ENCODE assay signal across 10 mouse cellular contexts in the genomic region with DNA sequence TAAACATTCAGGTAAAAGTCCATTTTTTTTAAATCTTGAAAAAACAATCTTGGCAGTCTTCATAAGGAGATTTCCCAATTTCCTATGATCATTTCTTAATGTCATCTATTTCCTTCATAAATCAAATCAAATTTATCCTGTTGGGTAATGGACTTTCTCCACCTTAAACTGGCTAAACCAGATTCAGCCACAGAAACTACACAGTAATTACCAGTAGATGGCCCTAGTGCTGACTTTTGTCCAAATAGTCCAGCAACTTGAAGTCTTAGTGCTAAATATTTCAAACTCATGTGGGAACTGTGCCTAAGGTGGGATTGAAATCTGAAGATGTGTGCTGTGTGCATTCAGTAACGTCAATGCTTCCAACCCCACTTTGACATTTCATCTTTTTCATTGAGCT. TPM values are rescaled to one million over a fixed set of nuclear protein-coding genes. Genes with fewer than 3 reads are reported as not detected.
A peak's percentile ranks its signal among the peaks of the same experiment; 100 is the strongest.
DNase-seq lines count a peak whose midpoint lies in the region; ATAC-seq lines count a peak whose summit lies in the region.
"Had no signal": no experiment of that assay in that cellular context is flagged by ENCODE, and none has a peak within 500 bp of the region (broad histone marks: within the 10 kb centered on the region; RNA-seq: fewer than 3 reads in every experiment).

No protein-coding gene starts in this region.

- H3K9me3 ChIP-seq in midbrain, embryonic 11.5 days (ENCODE audit: control insufficient read depth, low read length) = no peaks in the 10 kb centered on the region
- H3K9me3 ChIP-seq in midbrain, embryonic 16.5 days (replicated peaks; ENCODE audit: control insufficient read depth, low read length, poor library complexity, severe bottlenecking) = no peaks in the 10 kb centered on the region
- H3K9me3 ChIP-seq in forebrain, embryonic 15.5 days = no peaks in the 10 kb centered on the region
- H3K9me3 ChIP-seq: limb, embryonic 13.5 days had no signal

- H3K36me3 ChIP-seq in midbrain, embryonic 11.5 days (ENCODE audit: control insufficient read depth, insufficient read depth, low read length) = no peaks in the 10 kb centered on the region
- no peaks in the 10 kb centered on the region; the same call in 1 of the 2 replicates for H3K36me3 ChIP-seq in midbrain, embryonic 16.5 days (ENCODE audit: control insufficient read depth, insufficient read depth, low read length)
- no peaks in the 10 kb centered on the region for H3K36me3 ChIP-seq in forebrain, embryonic 15.5 days
- H3K36me3 ChIP-seq: limb, embryonic 13.5 days had no signal

- no peak overlapping the region for H3K4me2 ChIP-seq in midbrain, embryonic 11.5 days
- H3K4me2 ChIP-seq in midbrain, embryonic 16.5 days (ENCODE audit: low read length) = no peak overlapping the region
- no peak overlapping the region for H3K4me2 ChIP-seq in forebrain, embryonic 15.5 days (replicated peaks)
- H3K4me2 ChIP-seq: limb, embryonic 13.5 days had no signal

- H3K4me1 ChIP-seq in midbrain, embryonic 11.5 days (ENCODE audit: control insufficient read depth, insufficient read depth, low read length) = no peaks in the 10 kb centered on the region
- no peaks in the 10 kb centered on the region for H3K4me1 ChIP-seq in midbrain, embryonic 16.5 days (ENCODE audit: control insufficient read depth, insufficient read depth, low read length)
- H3K4me1 ChIP-seq in forebrain, embryonic 15.5 days = no peaks in the 10 kb centered on the region

- 48% methylated on average over 1 of the region's 1 CpGs for WGBS in midbrain, embryonic 11.5 days
- 38% methylated on average over 1 of the region's 1 CpGs for WGBS in midbrain, embryonic 16.5 days
- WGBS in forebrain, embryonic 15.5 days = 52% methylated on average over 1 of the region's 1 CpGs

- H3K9ac ChIP-seq in midbrain, embryonic 11.5 days (ENCODE audit: low read length) = no peak overlapping the region
- no peak overlapping the region for H3K9ac ChIP-seq in midbrain, embryonic 16.5 days (ENCODE audit: low read depth, low read length)
- H3K9ac ChIP-seq in forebrain, embryonic 15.5 days (replicated peaks) = no peak overlapping the region
- H3K9ac ChIP-seq: limb, embryonic 13.5 days had no signal

- H3K4me3 ChIP-seq in midbrain, embryonic 11.5 days (ENCODE audit: low read depth, low read length) = no peak overlapping the region
- H3K4me3 ChIP-seq in midbrain, embryonic 16.5 days (ENCODE audit: low read depth, low read length) = no peak overlapping the region
- no peak overlapping the region for H3K4me3 ChIP-seq in forebrain, embryonic 15.5 days
- H3K4me3 ChIP-seq: limb, embryonic 13.5 days had no signal

- H3K27ac ChIP-seq in midbrain, embryonic 11.5 days (ENCODE audit: low read depth, low read length) = no peak overlapping the region
- H3K27ac ChIP-seq in midbrain, embryonic 16.5 days (ENCODE audit: low read length) = no peak overlapping the region
- H3K27ac ChIP-seq in forebrain, embryonic 15.5 days (replicated peaks) = no peak overlapping the region
- H3K27ac ChIP-seq: limb, embryonic 13.5 days had no signal

- H3K27me3 ChIP-seq in midbrain, embryonic 11.5 days (ENCODE audit: control insufficient read depth, insufficient read depth, low read length) = no peaks in the 10 kb centered on the region
- no peaks in the 10 kb centered on the region for H3K27me3 ChIP-seq in midbrain, embryonic 16.5 days (ENCODE audit: control insufficient read depth, insufficient read depth, low read depth, low read length)
- no peaks in the 10 kb centered on the region for H3K27me3 ChIP-seq in forebrain, embryonic 15.5 days
- H3K27me3 ChIP-seq: limb, embryonic 13.5 days had no signal

- ATAC-seq in frontal cortex, adult (ENCODE audit: low TSS enrichment) = peak; percentile 86
- no peak for ATAC-seq in midbrain, embryonic 11.5 days (ENCODE audit: low FRiP score)
- ATAC-seq in midbrain, embryonic 16.5 days = no peak
- no peak for ATAC-seq in forebrain, embryonic 15.5 days (replicated peaks)

- no peak for DNase-seq in frontal cortex, postnatal 36 days (ENCODE audit: low spot score in 2 of 2)
- DNase-seq in midbrain, embryonic 11.5 days (ENCODE audit: low spot score, missing footprints) = peak; percentile 72
- peak; percentile 45 for DNase-seq in embryo, embryonic 11 days
- peak; percentile 34 for DNase-seq in retina, postnatal 1 day
- DNase-seq in thymus, postnatal 36 days = no peak
- DNase-seq: gastrocnemius, postnatal 25 days had no signal

RNA-seq across cellular contexts. Expression of gene Nabp1, which starts 11.8 kb away (rescaled TPM):
- 8.1 and 9.0 TPM in 2 replicates for polyA plus RNA-seq in midbrain, embryonic 11.5 days (2014; fragmentation: Nextera tagmentation; extraction: Ambion mirVana)
- polyA plus RNA-seq in midbrain, embryonic 16.5 days (2015; fragmentation: Nextera tagmentation; extraction: Ambion mirVana) = 9.6 and 10.9 TPM in 2 replicates
- 9.3 and 9.7 TPM in 2 replicates for polyA plus RNA-seq in forebrain, embryonic 15.5 days (2015; fragmentation: Nextera tagmentation; extraction: Ambion mirVana)

Comparison
In these comparisons a context has a peak if more than half of its experiments do, and no peak if none do; other contexts are left out.
1. DNase-seq: peak in midbrain, embryonic 11.5 days (single experiment), embryo, embryonic 11 days (single experiment) and retina, postnatal 1 day (single experiment); none in frontal cortex, postnatal 36 days (0 of 2) and thymus, postnatal 36 days (0 of 2).